Mouse (Mus musculus): ENCODE results near the gene Nox4. TPM values are rescaled to one million over a fixed set of nuclear protein-coding genes. Genes with fewer than 3 reads are reported as not detected.
"Not testable (repeated sequence)": the region's sequence is repeated elsewhere in the genome, so short reads cannot be mapped to it uniquely, and the experiment has no call there.

Gene Nox4
- polyA plus RNA-seq, 1 experiment from 2014 or later: 4.3 TPM

DNA sequence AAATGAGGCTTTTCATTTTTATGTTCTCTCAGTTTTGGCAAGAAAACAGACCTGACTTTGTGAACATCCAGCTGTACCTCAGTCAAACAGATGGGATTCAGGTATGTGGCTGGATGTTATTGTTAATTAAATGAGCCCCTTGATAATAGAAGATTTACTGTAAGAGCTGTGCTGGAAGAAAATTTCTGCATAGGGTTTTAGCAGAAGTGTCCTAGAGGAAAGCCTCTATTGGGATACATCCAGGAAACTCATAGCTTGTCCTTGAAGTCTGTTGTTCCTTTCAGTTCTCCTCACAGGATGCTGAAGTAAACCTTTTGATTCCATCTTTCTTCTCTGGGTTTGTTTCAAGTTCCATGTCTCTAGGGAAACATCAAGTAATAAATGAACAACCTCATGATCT lies 128.4 kb downstream of the Nox4 start:
- Histone ChIP-seq H3K4me2 (no peak overlapping the region), H3K9ac (no peak overlapping the region), H3K27me3 (replicated peaks) (no peaks in the 10 kb centered on the region), H3K36me3 (no peaks in the 10 kb centered on the region), H3K9me3 (replicated peaks) (no peaks in the 10 kb centered on the region), H3K27ac (ENCODE audit: poor library complexity, severe bottlenecking) (no peak overlapping the region), H3K4me1 (replicated peaks) (no peaks in the 10 kb centered on the region), H3K4me3 (no peak overlapping the region)
- ATAC-seq (ENCODE audit: insufficient number of reproducible peaks, low FRiP score): no peak

DNA sequence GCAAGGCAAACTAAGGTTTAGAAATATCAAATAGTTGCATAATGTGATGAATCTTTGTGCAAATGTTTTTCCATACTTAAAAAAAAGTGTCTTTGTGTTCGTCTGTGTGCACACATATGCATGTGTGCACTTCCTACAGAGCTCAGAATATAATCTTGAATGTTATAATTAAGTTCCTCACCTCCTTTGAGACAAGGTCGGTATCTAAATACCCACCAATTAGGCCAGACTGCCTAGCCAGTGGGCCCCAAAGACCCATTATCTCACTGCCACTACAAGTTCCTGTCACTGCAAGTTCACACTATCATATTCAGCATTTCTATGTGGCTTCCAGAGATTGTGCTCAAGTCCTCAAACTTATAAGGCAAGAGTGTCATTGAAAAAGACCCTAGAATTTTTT lies 129.0 kb downstream of the Nox4 start:
- WGBS: 44% methylated on average over 2 of the region's 2 CpGs
- no peak for ATAC-seq (ENCODE audit: insufficient number of reproducible peaks, low FRiP score)
- no peak overlapping the region for H3K9ac ChIP-seq

DNA sequence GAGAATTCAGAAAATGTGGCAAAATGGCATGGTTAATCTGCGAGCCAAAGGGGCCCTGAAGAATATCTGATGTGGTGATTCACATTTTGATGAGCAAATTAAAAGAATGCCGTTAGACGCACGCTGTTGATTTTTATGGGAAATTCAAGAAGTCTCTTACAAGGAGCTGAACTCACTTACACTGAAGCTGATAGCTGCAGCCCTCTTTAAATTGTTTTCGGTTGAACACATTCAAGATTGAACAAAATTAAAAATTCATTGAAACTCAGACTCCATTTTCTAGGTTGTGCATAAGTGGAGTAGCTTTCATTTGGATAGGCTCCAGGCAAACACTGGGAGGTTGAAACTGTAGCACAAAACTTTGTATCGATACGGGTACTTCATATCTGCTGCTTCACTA lies 151.1 kb downstream of the Nox4 start:
- H3K9ac ChIP-seq: no peak overlapping the region
- no peaks in the 10 kb centered on the region for H3K27me3 ChIP-seq (replicated peaks)
- no peaks in the 10 kb centered on the region for H3K9me3 ChIP-seq (replicated peaks)
- H3K4me3 ChIP-seq: no peak overlapping the region
- no peak for ATAC-seq (ENCODE audit: insufficient number of reproducible peaks, low FRiP score)
- H3K27ac ChIP-seq (ENCODE audit: poor library complexity, severe bottlenecking): no peak overlapping the region
- WGBS: 85% methylated on average over 7 of the region's 7 CpGs
- H3K4me2 ChIP-seq: no peak overlapping the region
- no peaks in the 10 kb centered on the region for H3K4me1 ChIP-seq (replicated peaks)
- no peaks in the 10 kb centered on the region for H3K36me3 ChIP-seq

More for the DNA sequence above, 129.0 kb downstream of the Nox4 start:
- no peaks in the 10 kb centered on the region for H3K36me3 ChIP-seq
- no peaks in the 10 kb centered on the region for H3K4me1 ChIP-seq (replicated peaks)
- no peak overlapping the region for H3K4me3 ChIP-seq
- no peaks in the 10 kb centered on the region for H3K9me3 ChIP-seq (replicated peaks)
- H3K27me3 ChIP-seq (replicated peaks): no peaks in the 10 kb centered on the region
- H3K27ac ChIP-seq (ENCODE audit: poor library complexity, severe bottlenecking): no peak overlapping the region
- H3K4me2 ChIP-seq: no peak overlapping the region

- H3K9me3 ChIP-seq (replicated peaks); ATAC-seq (ENCODE audit: insufficient number of reproducible peaks, low FRiP score); H3K4me1 ChIP-seq (replicated peaks); H3K4me3 ChIP-seq; H3K27me3 ChIP-seq (replicated peaks); H3K36me3 ChIP-seq; H3K9ac ChIP-seq; H3K4me2 ChIP-seq; H3K27ac ChIP-seq (ENCODE audit: poor library complexity, severe bottlenecking): not testable (repeated sequence)
- 8% methylated on average over 4 of the region's 4 CpGs for WGBS
Observed at GRCm38 (mm10) chr7:87411373-87411772, 165.5 kb downstream of the Nox4 start.

DNA sequence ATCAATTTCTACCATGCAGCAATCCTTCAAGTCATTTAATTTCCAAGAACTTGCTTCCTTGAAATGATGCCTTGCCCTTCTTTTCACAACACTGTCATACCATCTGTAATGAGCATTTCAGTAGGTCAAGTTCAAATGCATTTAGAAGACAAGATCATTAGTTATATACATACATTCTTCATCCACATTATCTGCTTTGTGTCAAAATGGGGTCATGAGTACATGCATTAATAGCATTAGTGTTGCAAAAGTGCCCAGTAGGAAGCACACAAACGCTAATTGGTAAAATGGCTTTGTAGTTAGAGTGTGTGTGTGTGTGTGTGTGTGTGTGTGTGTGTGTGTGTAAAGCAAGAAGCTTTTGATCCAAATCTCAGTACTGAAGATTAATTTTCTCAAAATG lies 167.4 kb downstream of the Nox4 start:
- Histone ChIP-seq H3K9me3 (replicated peaks) (no peaks in the 10 kb centered on the region), H3K4me2 (no peak overlapping the region), H3K27me3 (replicated peaks) (no peaks in the 10 kb centered on the region), H3K4me1 (replicated peaks) (no peaks in the 10 kb centered on the region), H3K9ac (no peak overlapping the region), H3K27ac (ENCODE audit: poor library complexity, severe bottlenecking) (no peak overlapping the region), H3K36me3 (no peaks in the 10 kb centered on the region), H3K4me3 (no peak overlapping the region)
- no peak for ATAC-seq (ENCODE audit: insufficient number of reproducible peaks, low FRiP score)
- 61% methylated on average over 1 of the region's 1 CpGs for WGBS

Other genes with a start within 250 kb of the Nox4 start
- gene Vmn2r79, start 250.0 kb upstream of the Nox4 start, polyA plus RNA-seq (2016; fragmentation: Nextera tagmentation; extraction: Ambion mirVana): not detected in 2 replicates
- 0.15 and 0.23 TPM in 2 replicates for gene Tyr, start 247.4 kb downstream of the Nox4 start, polyA plus RNA-seq (2016; fragmentation: Nextera tagmentation; extraction: Ambion mirVana)